In the genomic region with DNA sequence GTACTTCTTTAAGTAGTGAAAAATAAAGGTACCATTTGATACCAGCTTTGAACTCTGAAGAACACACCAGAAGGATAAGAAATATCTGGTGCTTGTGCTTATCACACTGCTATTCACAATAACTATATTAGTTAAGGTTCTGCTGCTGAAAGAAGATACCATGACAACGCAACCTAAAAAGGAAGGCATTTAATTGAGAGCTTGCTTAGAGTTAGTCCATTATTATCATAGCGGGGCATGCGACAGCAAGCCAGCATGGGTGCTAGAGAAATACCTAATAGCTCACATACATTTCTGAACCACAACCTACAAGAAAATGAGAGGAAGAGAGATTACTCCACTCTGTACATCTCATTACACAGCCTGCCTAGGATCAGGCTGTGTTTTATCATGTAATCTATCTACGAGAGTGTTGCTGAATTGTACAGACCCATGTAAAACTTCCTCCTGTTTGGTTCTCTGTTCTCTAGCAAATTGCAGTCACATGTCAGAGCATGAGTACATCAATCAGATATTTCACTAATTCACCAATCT, we compare ENCODE assay signal across 22 mouse cellular contexts.
DNase-seq lines count a peak whose midpoint lies in the region; ATAC-seq and TF ChIP-seq lines count a peak whose summit lies in the region.
"Had no signal": no experiment of that assay in that cellular context is flagged by ENCODE, and none has a peak within 500 bp of the region (broad histone marks: within the 10 kb centered on the region; RNA-seq: fewer than 3 reads in every experiment).

No protein-coding gene starts in this region.

- DNase-seq in forebrain, embryonic 11.5 days (ENCODE audit: low spot score): no peak
- no peak for DNase-seq in forebrain, postnatal 0 days
- DNase-seq in embryo, embryonic 10.5 days (ENCODE audit: low spot score): peak; percentile 13
- peak; percentile 5 for DNase-seq in midbrain, embryonic 14.5 days
- DNase-seq in spleen, adult 18-20 months: no peak
- DNase-seq: adrenal gland, postnatal 14 days; B cell, adult 2 months; cerebellum, adult 18-20 months; cerebellum, adult 9-11 months; gastrocnemius, postnatal 14 days; heart, adult 2 months; heart, postnatal 14 days had no signal

- 59% methylated on average over 4 of the region's 4 CpGs for WGBS in forebrain, embryonic 11.5 days
- WGBS in forebrain, postnatal 0 days: 40% methylated on average over 4 of the region's 4 CpGs
- WGBS in midbrain, embryonic 13.5 days: 41% methylated on average over 4 of the region's 4 CpGs
- 38% methylated on average over 4 of the region's 4 CpGs for whole genome bisulfite sequencing in midbrain, embryonic 16.5 days
- 43% methylated on average over 4 of the region's 4 CpGs for WGBS in midbrain, embryonic 14.5 days

- H3K9me3 ChIP-seq in forebrain, embryonic 11.5 days (ENCODE audit: control insufficient read depth, low read length): no peaks in the 10 kb centered on the region
- no peaks in the 10 kb centered on the region for H3K9me3 ChIP-seq in forebrain, postnatal 0 days (ENCODE audit: low read length)
- no peaks in the 10 kb centered on the region for H3K9me3 ChIP-seq in midbrain, embryonic 13.5 days
- H3K9me3 ChIP-seq in midbrain, embryonic 16.5 days (replicated peaks; ENCODE audit: control insufficient read depth, low read length, poor library complexity, severe bottlenecking): no peaks in the 10 kb centered on the region
- H3K9me3 ChIP-seq in midbrain, embryonic 14.5 days (ENCODE audit: control insufficient read depth, low read length): no peaks in the 10 kb centered on the region
- H3K9me3 ChIP-seq: embryonic facial prominence, embryonic 15.5 days; forebrain, embryonic 10.5 days; forebrain, embryonic 15.5 days; heart, embryonic 15.5 days; hindbrain, embryonic 15.5 days had no signal

- peak; percentile 53 for ATAC-seq in forebrain, embryonic 11.5 days (replicated peaks; ENCODE audit: low FRiP score)
- no peak for ATAC-seq in forebrain, postnatal 0 days
- 0 out of 2 replicates have a peak, but pooled peaks have one; percentile 40 for ATAC-seq in midbrain, embryonic 13.5 days
- no peak for ATAC-seq in midbrain, embryonic 16.5 days
- ATAC-seq in midbrain, embryonic 14.5 days (ENCODE audit: low FRiP score, low TSS enrichment): 0 out of 2 replicates have a peak, but pooled peaks have one; percentile 17
- no peak for ATAC-seq in CD4-positive, CD25-positive, alpha-beta regulatory T cell, adult 4 months
- ATAC-seq: forebrain, embryonic 15.5 days had no signal

- H3K27ac ChIP-seq in forebrain, embryonic 11.5 days (ENCODE audit: low read depth, low read length): no peak overlapping the region
- H3K27ac ChIP-seq in forebrain, postnatal 0 days (ENCODE audit: low read depth, low read length): no peak overlapping the region
- H3K27ac ChIP-seq in midbrain, embryonic 13.5 days: no peak overlapping the region
- H3K27ac ChIP-seq in midbrain, embryonic 16.5 days (ENCODE audit: low read length): no peak overlapping the region
- H3K27ac ChIP-seq in midbrain, embryonic 14.5 days (replicated peaks; ENCODE audit: low read depth, low read length): no peak overlapping the region
- H3K27ac ChIP-seq: embryonic facial prominence, embryonic 15.5 days; forebrain, embryonic 10.5 days; forebrain, embryonic 15.5 days; heart, adult 2 months; heart, embryonic 15.5 days; hindbrain, embryonic 15.5 days had no signal

- no peak overlapping the region for H3K4me3 ChIP-seq in forebrain, embryonic 11.5 days (ENCODE audit: low read depth, low read length)
- no peak overlapping the region for H3K4me3 ChIP-seq in forebrain, postnatal 0 days (ENCODE audit: low read depth, low read length)
- H3K4me3 ChIP-seq in midbrain, embryonic 13.5 days (replicated peaks): no peak overlapping the region
- no peak overlapping the region for H3K4me3 ChIP-seq in midbrain, embryonic 16.5 days (ENCODE audit: low read depth, low read length)
- no peak overlapping the region for H3K4me3 ChIP-seq in midbrain, embryonic 14.5 days (replicated peaks; ENCODE audit: low read depth, low read length)
- H3K4me3 ChIP-seq: embryonic facial prominence, embryonic 15.5 days; erythroblast, embryonic 14.5 days; forebrain, embryonic 10.5 days; forebrain, embryonic 15.5 days; heart, adult 2 months; heart, embryonic 15.5 days; hindbrain, embryonic 15.5 days had no signal

- no peaks in the 10 kb centered on the region for H3K36me3 ChIP-seq in forebrain, embryonic 11.5 days (ENCODE audit: control insufficient read depth, insufficient read depth, low read length)
- H3K36me3 ChIP-seq in forebrain, postnatal 0 days (ENCODE audit: insufficient read depth): no peaks in the 10 kb centered on the region
- H3K36me3 ChIP-seq in midbrain, embryonic 13.5 days: no peaks in the 10 kb centered on the region
- no peaks in the 10 kb centered on the region for H3K36me3 ChIP-seq in midbrain, embryonic 16.5 days (ENCODE audit: control insufficient read depth, insufficient read depth, low read length)
- H3K36me3 ChIP-seq in midbrain, embryonic 14.5 days (ENCODE audit: control insufficient read depth, insufficient read depth, low read length): no peaks in the 10 kb centered on the region
- H3K36me3 ChIP-seq: embryonic facial prominence, embryonic 15.5 days; forebrain, embryonic 10.5 days; forebrain, embryonic 15.5 days; heart, embryonic 15.5 days; hindbrain, embryonic 15.5 days had no signal

- no peak overlapping the region for H3K4me2 ChIP-seq in forebrain, embryonic 11.5 days (ENCODE audit: low read depth, low read length, severe bottlenecking)
- H3K4me2 ChIP-seq in forebrain, postnatal 0 days (ENCODE audit: low read depth): no peak overlapping the region
- no peak overlapping the region for H3K4me2 ChIP-seq in midbrain, embryonic 13.5 days (replicated peaks)
- no peak overlapping the region for H3K4me2 ChIP-seq in midbrain, embryonic 16.5 days (ENCODE audit: low read length)
- no peak overlapping the region for H3K4me2 ChIP-seq in midbrain, embryonic 14.5 days (ENCODE audit: low read length)
- H3K4me2 ChIP-seq: embryonic facial prominence, embryonic 15.5 days; forebrain, embryonic 15.5 days; heart, embryonic 11.5 days; heart, embryonic 15.5 days; hindbrain, embryonic 15.5 days had no signal

- H3K27me3 ChIP-seq in forebrain, embryonic 11.5 days (ENCODE audit: control insufficient read depth, insufficient read depth, low read length): no peaks in the 10 kb centered on the region
- H3K27me3 ChIP-seq in forebrain, postnatal 0 days (ENCODE audit: insufficient read depth, low read length): no peaks in the 10 kb centered on the region
- H3K27me3 ChIP-seq in midbrain, embryonic 13.5 days: no peaks in the 10 kb centered on the region
- no peaks in the 10 kb centered on the region for H3K27me3 ChIP-seq in midbrain, embryonic 16.5 days (ENCODE audit: control insufficient read depth, insufficient read depth, low read depth, low read length)
- no peaks in the 10 kb centered on the region for H3K27me3 ChIP-seq in midbrain, embryonic 14.5 days (ENCODE audit: control insufficient read depth, insufficient read depth, low read length)
- H3K27me3 ChIP-seq: embryonic facial prominence, embryonic 15.5 days; forebrain, embryonic 15.5 days; heart, embryonic 15.5 days; hindbrain, embryonic 15.5 days had no signal

- no peaks in the 10 kb centered on the region for H3K4me1 ChIP-seq in forebrain, embryonic 11.5 days (replicated peaks; ENCODE audit: control insufficient read depth, insufficient read depth, low read length)
- H3K4me1 ChIP-seq in forebrain, postnatal 0 days (ENCODE audit: insufficient read depth): no peaks in the 10 kb centered on the region
- H3K4me1 ChIP-seq in midbrain, embryonic 13.5 days (replicated peaks): peaks cover 8% of the 10 kb centered on the region
- peaks cover 5% of the 10 kb centered on the region for H3K4me1 ChIP-seq in midbrain, embryonic 16.5 days (ENCODE audit: control insufficient read depth, insufficient read depth, low read length)
- peaks cover 3% of the 10 kb centered on the region; the same call in 1 of the 2 replicates for H3K4me1 ChIP-seq in midbrain, embryonic 14.5 days (ENCODE audit: control insufficient read depth, insufficient read depth, low read length)
- H3K4me1 ChIP-seq: embryonic facial prominence, embryonic 15.5 days; forebrain, embryonic 15.5 days; heart, embryonic 15.5 days; hindbrain, embryonic 15.5 days had no signal

- no peak overlapping the region for H3K9ac ChIP-seq in forebrain, embryonic 11.5 days (ENCODE audit: low read length)
- no peak overlapping the region for H3K9ac ChIP-seq in forebrain, postnatal 0 days
- H3K9ac ChIP-seq in midbrain, embryonic 13.5 days (replicated peaks): no peak overlapping the region
- no peak overlapping the region for H3K9ac ChIP-seq in midbrain, embryonic 16.5 days (ENCODE audit: low read depth, low read length)
- no peak overlapping the region for H3K9ac ChIP-seq in midbrain, embryonic 14.5 days (replicated peaks; ENCODE audit: low read length)
- H3K9ac ChIP-seq: embryonic facial prominence, embryonic 15.5 days; forebrain, embryonic 15.5 days; heart, embryonic 15.5 days; hindbrain, embryonic 15.5 days had no signal

- TF ChIP-seq CTCF in forebrain, postnatal 0 days (IDR thresholded peaks at IDR 0.05; ENCODE audit: low read depth): no peak

Comparison
In these comparisons a context has a peak if more than half of its experiments do, and no peak if none do; other contexts are left out.
1. ATAC-seq: peak in forebrain, embryonic 11.5 days (single experiment), midbrain, embryonic 13.5 days (single experiment) and midbrain, embryonic 14.5 days (single experiment); none in forebrain, postnatal 0 days (single experiment), midbrain, embryonic 16.5 days (single experiment) and CD4-positive, CD25-positive, alpha-beta regulatory T cell, adult 4 months (single experiment).
2. DNase-seq: peak in embryo, embryonic 10.5 days (single experiment) and midbrain, embryonic 14.5 days (single experiment); none in forebrain, embryonic 11.5 days (single experiment), forebrain, postnatal 0 days (single experiment) and spleen, adult 18-20 months (0 of 2).